Mouse (Mus musculus) thymus, postnatal 36 days (tissue): ENCODE measurements at regions not wholly inside any gene's neighbourhood (a gene's known extent, or its start where the extent isn't known, plus 50 kb on each side); places are given as distances from the start of the nearest gene placed in this dataset.

Experiments
- DNase-seq, 2 experiments: peaks; one replicate each; pipeline ENCODE4 v3.0.0; 2022; ENCODE audit warnings: mixed read lengths in 2 of 2

- DNase-seq, result no peak
Observed at GRCm38 (mm10) chr13:32536241-32536640, 197.7 kb upstream of the Gmds start.

- DNase-seq, result no peak
Observed at GRCm38 (mm10) chr13:32535602-32536001, 197.1 kb upstream of the Gmds start.

GRCm38 (mm10) chr13:32530926-32531512, 192.5 kb upstream of the Gmds start:
- no peak for DNase-seq

GRCm38 (mm10) chr13:32518611-32519344, 180.2 kb upstream of the Gmds start:
- DNase-seq, result no peak

GRCm38 (mm10) chr13:32517514-32517913, 179.0 kb upstream of the Gmds start:
- DNase-seq, result no peak

- DNase-seq, result no peak
Observed at GRCm38 (mm10) chr13:32509231-32510023, 170.9 kb upstream of the Gmds start.

- DNase-seq, result no peak
Observed at GRCm38 (mm10) chr13:32508447-32508846, 169.9 kb upstream of the Gmds start.

GRCm38 (mm10) chr13:32507825-32508224, 169.3 kb upstream of the Gmds start:
- no peak for DNase-seq

GRCm38 (mm10) chr13:32498205-32498790, 159.8 kb upstream of the Gmds start:
- DNase-seq, result no peak

- DNase-seq, result no peak
Observed at GRCm38 (mm10) chr13:32496263-32496662, 157.7 kb upstream of the Gmds start.

- DNase-seq, result no peak
Observed at GRCm38 (mm10) chr13:32495063-32495462, 156.5 kb upstream of the Gmds start.

GRCm38 (mm10) chr13:32493806-32494205, 155.3 kb upstream of the Gmds start:
- no peak for DNase-seq

- DNase-seq, result peak in 1 of 2 experiments; percentile 7
Observed at GRCm38 (mm10) chr13:32493309-32493708, 154.8 kb upstream of the Gmds start.

GRCm38 (mm10) chr13:32492566-32492965, 154.0 kb upstream of the Gmds start:
- DNase-seq, result no peak

- peak; percentile 5 to 6 for DNase-seq
Observed at GRCm38 (mm10) chr13:32481444-32482058, 143.0 kb upstream of the Gmds start.

- no peak for DNase-seq
Observed at GRCm38 (mm10) chr13:32480029-32480428, 141.5 kb upstream of the Gmds start.

- no peak for DNase-seq
Observed at GRCm38 (mm10) chr13:32479118-32479818, 140.7 kb upstream of the Gmds start.

- DNase-seq, result no peak
Observed at GRCm38 (mm10) chr13:32465787-32466186, 127.2 kb upstream of the Gmds start.

GRCm38 (mm10) chr13:32465041-32465682, 126.6 kb upstream of the Gmds start:
- DNase-seq, result no peak

- no peak for DNase-seq
Observed at GRCm38 (mm10) chr13:32454419-32455146, 116.0 kb upstream of the Gmds start.
